Mouse (Mus musculus) frontal cortex, postnatal 36 days (tissue): Measurements from ENCODE around the gene Gm9913.

Experiments used
- DNase-seq, 2 experiments: peaks; one replicate each; pipeline ENCODE4 v3.0.0; 2022; ENCODE audit warnings: low spot score in 2 of 2

Gene Gm9913

GRCm38 (mm10) chr2:125555830-125556229 is 50.9 kb downstream of the Gm9913 start:
- DNase-seq, result no peak
